Comparison of ENCODE assay signal across 22 mouse cellular contexts in genomic region chr7:35486553-35486952, GRCm38 (mm10). TPM values are rescaled to one million over a fixed set of nuclear protein-coding genes. Genes with fewer than 3 reads are reported as not detected.
"Had no signal": no experiment of that assay in that cellular context is flagged by ENCODE, and none has a peak within 500 bp of the region (broad histone marks: within the 10 kb centered on the region; RNA-seq: fewer than 3 reads in every experiment).

No protein-coding gene starts in this region.

- H3K36me3 ChIP-seq: neural tube, embryonic 13.5 days; neural tube, embryonic 15.5 days; stomach, embryonic 15.5 days had no signal

- H3K4me2 ChIP-seq: neural tube, embryonic 13.5 days; neural tube, embryonic 15.5 days; stomach, embryonic 15.5 days had no signal

- H3K4me1 ChIP-seq: neural tube, embryonic 13.5 days; neural tube, embryonic 15.5 days; stomach, embryonic 15.5 days had no signal

- H3K9me3 ChIP-seq: neural tube, embryonic 13.5 days; neural tube, embryonic 15.5 days; stomach, embryonic 15.5 days had no signal

- H3K27me3 ChIP-seq: neural tube, embryonic 13.5 days; neural tube, embryonic 15.5 days; stomach, embryonic 15.5 days had no signal

- H3K4me3 ChIP-seq: neural tube, embryonic 13.5 days; neural tube, embryonic 15.5 days; stomach, embryonic 15.5 days had no signal

- H3K9ac ChIP-seq: neural tube, embryonic 13.5 days; neural tube, embryonic 15.5 days; stomach, embryonic 15.5 days had no signal

- DNase-seq: retina, postnatal 1 day; right cerebral cortex, adult 18-20 months; right cerebral cortex, postnatal 14 days; right cerebral cortex, postnatal 25 days; right cerebral cortex, postnatal 4 days; spleen, adult 18-20 months; thymus, adult 18-20 months; thymus, adult 2 months; thymus, postnatal 14 days; thymus, postnatal 25 days; thymus, postnatal 36 days; thymus, postnatal 4 days had no signal

- H3K27ac ChIP-seq: neural tube, embryonic 13.5 days; neural tube, embryonic 15.5 days; stomach, embryonic 15.5 days; stomach, postnatal 0 days had no signal

RNA-seq across cellular contexts. Expression of gene Slc7a9, which starts 38.0 kb away (rescaled TPM):
- total RNA-seq: neutrophil, adult 5-6 weeks had no signal
- polyA plus RNA-seq: neural tube, embryonic 13.5 days; neural tube, embryonic 14.5 days; neural tube, embryonic 15.5 days; thymus, postnatal 0 days had no signal

RNA-seq across cellular contexts. Expression of gene Tdrd12, which starts 51.0 kb away (rescaled TPM):
- total RNA-seq: neutrophil, adult 5-6 weeks had no signal
- polyA plus RNA-seq: small intestine, adult 2 months; spleen, adult 2 months; stomach, embryonic 14.5 days; thymus, postnatal 0 days had no signal
